Mouse (Mus musculus) olfactory bulb, adult 2 months (tissue): ENCODE results near the gene 9230113P08Rik. TPM values are rescaled to one million over a fixed set of nuclear protein-coding genes. Genes with fewer than 3 reads are reported as not detected.
"Not testable (repeated sequence)": the region's sequence is repeated elsewhere in the genome, so short reads cannot be mapped to it uniquely, and the experiment has no call there.

ENCODE experiments used
- H3K27ac ChIP-seq: fragments of 200-500 bp; 2 replicates; pipeline ENCODE4 v1.5.1; 2012; ENCODE audit warnings: low read depth, low read length; ENCODE audit not compliant: insufficient read depth
- H3K4me1 ChIP-seq: fragments of 200-500 bp; 2 replicates; pipeline ENCODE4 v1.6.1; 2012; ENCODE audit warnings: low read length; ENCODE audit not compliant: control insufficient read depth, insufficient read depth
- H3K4me3 ChIP-seq: fragments of 200-500 bp; 2 replicates; pipeline ENCODE4 v1.5.1; 2012; ENCODE audit warnings: mild to moderate bottlenecking, low read depth, low read length, moderate library complexity; ENCODE audit not compliant: insufficient read depth
- CTCF ChIP-seq: fragments of 200-500 bp; IDR thresholded peaks from 2 replicates; pipeline ENCODE4 v1.5.1; 2012; ENCODE audit warnings: low read depth, mild to moderate bottlenecking, low read length, moderate library complexity; ENCODE audit not compliant: insufficient read depth
- POLR2A ChIP-seq: fragments of 200-500 bp; IDR thresholded peaks from 2 replicates; pipeline ENCODE4 v1.6.1; 2012; ENCODE audit warnings: mild to moderate bottlenecking, low read depth, low read length, moderate library complexity; ENCODE audit not compliant: insufficient read depth
- WGBS: fragments of 180-500 bp; shearing (Covaris S2); methylation state at CpG from one replicate; pipeline ENCODE4 v1.1.7; 2018; 5-methylcytosine and 5-hydroxymethylcytosine counted together
- polyA plus RNA-seq: library from polyadenylated mRNA; stranded (reverse); fragments of >200 nt; gene quantifications from 2 replicates; pipeline ENCODE4 v1.2.4, GENCODE M21; 2012; ENCODE audit warnings: low replicate concordance; ENCODE audit not compliant: missing spikeins, insufficient read depth, insufficient read length

Gene 9230113P08Rik
- not detected in 2 replicates for polyA plus RNA-seq

DNA sequence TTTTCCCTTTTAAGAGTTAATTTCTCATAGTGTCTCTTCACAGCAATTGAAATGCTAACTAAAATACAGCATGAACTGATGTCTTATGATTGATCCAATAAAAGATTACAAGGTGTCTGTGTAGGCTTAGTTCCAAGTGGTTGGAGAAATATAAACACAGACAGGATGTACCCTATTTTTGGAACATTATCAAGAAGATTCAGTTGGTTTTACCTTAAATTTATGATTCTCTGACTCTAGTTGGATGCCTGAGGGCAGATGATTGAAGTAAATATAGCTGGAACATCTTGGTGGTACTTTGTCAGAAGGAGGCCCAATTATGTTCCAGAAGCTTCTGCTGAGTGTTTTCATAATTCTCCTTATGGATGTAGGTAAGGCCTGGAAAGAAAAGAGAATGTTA is at the start of gene 9230113P08Rik:
Gene 9230113P08Rik (plus strand): TSS at position 301 of the 400 bp plus-strand sequence.
- not testable (repeated sequence) for H3K4me3 ChIP-seq, H3K27ac ChIP-seq, H3K4me1 ChIP-seq

DNA sequence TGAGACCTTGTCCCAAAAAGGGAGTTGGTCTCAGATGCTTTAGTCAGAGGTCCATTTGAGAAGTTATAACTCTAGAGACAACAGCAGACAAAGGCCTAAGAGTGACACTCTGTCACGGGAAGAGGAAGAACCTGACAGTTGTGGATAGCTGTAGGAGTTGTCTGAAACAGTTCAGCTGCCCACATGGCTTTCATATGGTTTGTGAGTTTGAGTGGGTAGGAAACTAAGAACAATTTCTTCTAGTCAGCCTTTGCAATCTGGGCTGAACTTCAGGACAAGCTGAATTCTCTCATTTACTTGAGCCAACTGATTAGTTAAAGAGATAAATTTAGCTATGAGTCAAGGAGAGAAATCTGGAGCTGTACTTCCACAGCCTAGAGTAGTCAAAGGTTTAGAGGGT is 15.1 kb upstream of the 9230113P08Rik start:
- H3K4me3 ChIP-seq, H3K27ac ChIP-seq, H3K4me1 ChIP-seq: not testable (repeated sequence)
- WGBS: 54% methylated on average over 1 of the region's 1 CpGs

DNA sequence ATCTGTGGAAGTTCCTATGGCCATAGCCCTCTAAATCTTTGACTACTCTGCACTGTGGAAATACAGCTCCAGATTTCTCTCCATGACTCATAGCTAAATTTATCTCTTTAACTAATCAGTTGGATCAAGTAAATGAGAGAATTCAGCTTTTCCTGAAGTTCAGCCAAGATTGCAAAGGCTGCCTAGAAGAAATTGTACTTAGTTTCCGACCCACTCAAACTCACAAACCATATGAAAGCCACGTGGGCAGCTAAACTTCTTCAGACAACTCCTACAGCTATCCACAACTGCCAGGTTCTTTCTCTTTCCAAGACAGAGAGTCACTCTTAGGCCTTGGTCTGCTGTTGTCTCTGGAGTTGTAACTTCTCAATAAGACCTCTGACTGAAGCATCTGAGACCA is 3.7 kb upstream of the 9230113P08Rik start:
- H3K4me3 ChIP-seq: no peak overlapping the region
- TF ChIP-seq POLR2A (no peak), CTCF (no peak)
- 67% methylated on average over 2 of the region's 2 CpGs for WGBS
- no peak overlapping the region for H3K27ac ChIP-seq
- no peaks in the 10 kb centered on the region for H3K4me1 ChIP-seq

DNA sequence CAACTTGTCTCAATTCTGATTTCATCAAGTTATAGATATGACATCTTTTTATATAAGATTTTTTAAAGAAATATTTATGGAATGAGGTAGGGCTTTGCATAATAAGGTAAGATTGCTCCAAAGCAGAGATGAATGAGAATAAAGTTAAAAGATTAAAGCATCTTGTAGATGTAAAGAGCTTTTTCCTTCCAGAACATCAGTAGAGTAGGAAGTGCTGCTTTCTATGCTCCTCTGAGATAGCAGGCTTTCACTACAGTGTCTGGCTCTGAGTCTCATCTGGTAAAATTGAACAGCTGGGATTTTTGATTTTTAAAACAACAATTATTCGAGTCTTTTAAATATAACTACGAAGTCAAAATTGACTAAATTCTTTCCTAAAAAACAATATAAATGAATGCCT is 22.6 kb downstream of the 9230113P08Rik start:
- no peak for TF ChIP-seq POLR2A
- TF ChIP-seq CTCF: no peak
- Histone ChIP-seq H3K4me1 (no peaks in the 10 kb centered on the region), H3K4me3 (no peak overlapping the region), H3K27ac (no peak overlapping the region)
- 85% methylated on average over 2 of the region's 2 CpGs for WGBS

Other genes with a start within 250 kb of the 9230113P08Rik start
- gene Pate1, start 221.0 kb upstream of the 9230113P08Rik start, polyA plus RNA-seq: not detected in 2 replicates
- not detected in 2 replicates for gene Gm17677, start 167.4 kb upstream of the 9230113P08Rik start, polyA plus RNA-seq
- not detected in 2 replicates for gene Gm17727, start 130.3 kb upstream of the 9230113P08Rik start, polyA plus RNA-seq
- gene Gm27235, start 118.3 kb upstream of the 9230113P08Rik start, polyA plus RNA-seq: not detected in 2 replicates
- not detected in 2 replicates for gene D730048I06Rik, start 118.3 kb upstream of the 9230113P08Rik start, polyA plus RNA-seq
- not detected in 2 replicates for gene 9230110F15Rik, start 64.3 kb upstream of the 9230113P08Rik start, polyA plus RNA-seq
- not detected in 2 replicates for gene Gm5916, start 220.4 kb downstream of the 9230113P08Rik start, polyA plus RNA-seq